Mouse (Mus musculus): ENCODE measurements around the gene Ube2z. TPM values are rescaled to one million over a fixed set of nuclear protein-coding genes. Genes with fewer than 3 reads are reported as not detected.

Gene Ube2z
- polyA plus RNA-seq, 1 experiment from 2014 or later, result 33.2 TPM

GRCm38 (mm10) chr11:96017941-96018351 is 47.2 kb downstream of the Ube2z start:
- ATAC-seq (replicated peaks; ENCODE audit: low FRiP score, low read depth) (no peak; the same call in 1 of the 2 replicates), DNase-seq (ENCODE audit: low spot score) (no peak)
- WGBS, result 29% methylated on average over 9 of the region's 9 CpGs

DNA sequence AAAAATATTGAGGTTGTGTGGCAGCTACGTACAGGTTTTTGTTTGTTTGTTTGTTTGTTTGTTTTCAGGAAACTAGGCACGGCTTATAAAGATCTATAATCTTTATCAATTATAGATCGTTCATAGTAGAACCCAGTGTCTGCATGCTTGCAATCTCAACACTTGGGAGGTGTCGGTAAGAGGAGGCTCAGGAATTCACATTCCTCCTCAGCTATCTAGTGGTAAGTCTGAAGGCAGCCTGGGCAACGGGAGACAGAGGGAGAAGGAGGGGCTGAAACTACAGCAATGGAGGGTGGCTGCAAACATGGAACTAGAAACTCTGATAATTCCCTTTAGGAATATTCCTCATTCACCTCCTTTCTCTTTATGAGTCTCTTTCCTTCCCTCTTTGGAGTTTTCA is 49.8 kb downstream of the Ube2z start:
- 37% methylated on average over 5 of the region's 5 CpGs for WGBS
- TF ChIP-seq CTCF (IDR thresholded peaks at IDR 0.05; ENCODE audit: low read depth), result no peak
- no peak overlapping the region for H3K4me2 ChIP-seq (ENCODE audit: low read length)
- DNase-seq (ENCODE audit: low spot score), result no peak
- no peak overlapping the region for H3K9ac ChIP-seq (ENCODE audit: low read depth, low read length)
- H3K27ac ChIP-seq, result no peak overlapping the region
- no peaks in the 10 kb centered on the region for H3K4me1 ChIP-seq (replicated peaks; ENCODE audit: insufficient read depth, low read length)
- no peak for ATAC-seq (replicated peaks; ENCODE audit: low FRiP score, low read depth)
- peaks cover 23% of the 10 kb centered on the region for H3K27me3 ChIP-seq (ENCODE audit: insufficient read depth, low read length)
- no peaks in the 10 kb centered on the region for H3K9me3 ChIP-seq (replicated peaks; ENCODE audit: low read length)
- no peaks in the 10 kb centered on the region for H3K36me3 ChIP-seq (ENCODE audit: insufficient read depth, low read length)
- H3K4me3 ChIP-seq (replicated peaks; ENCODE audit: low read depth, low read length), result no peak overlapping the region

More at GRCm38 (mm10) chr11:96017941-96018351, 47.2 kb downstream of the Ube2z start:
- no peaks in the 10 kb centered on the region for H3K9me3 ChIP-seq (replicated peaks; ENCODE audit: low read length)
- H3K36me3 ChIP-seq (ENCODE audit: insufficient read depth, low read length), result no peaks in the 10 kb centered on the region
- H3K27ac ChIP-seq, result no peak overlapping the region
- TF ChIP-seq CTCF (IDR thresholded peaks at IDR 0.05; ENCODE audit: low read depth), result no peak
- H3K4me1 ChIP-seq (replicated peaks; ENCODE audit: insufficient read depth, low read length), result no peaks in the 10 kb centered on the region
- H3K4me3 ChIP-seq (replicated peaks; ENCODE audit: low read depth, low read length), result no peak overlapping the region
- H3K9ac ChIP-seq (ENCODE audit: low read depth, low read length), result no peak overlapping the region
- peaks cover 4% of the 10 kb centered on the region; the same call in 1 of the 2 replicates for H3K27me3 ChIP-seq (ENCODE audit: insufficient read depth, low read length)
- no peak overlapping the region for H3K4me2 ChIP-seq (ENCODE audit: low read length)

- no peak overlapping the region for H3K4me2 ChIP-seq (ENCODE audit: low read length)
- no peaks in the 10 kb centered on the region for H3K9me3 ChIP-seq (replicated peaks; ENCODE audit: low read length)
- H3K36me3 ChIP-seq (ENCODE audit: insufficient read depth, low read length), result no peaks in the 10 kb centered on the region
- no peak for TF ChIP-seq CTCF (IDR thresholded peaks at IDR 0.05; ENCODE audit: low read depth)
- ATAC-seq (replicated peaks; ENCODE audit: low FRiP score, low read depth), result no peak
- peaks cover 35% of the 10 kb centered on the region for H3K27me3 ChIP-seq (ENCODE audit: insufficient read depth, low read length)
- H3K27ac ChIP-seq, result no peak overlapping the region
- 22% methylated on average over 2 of the region's 8 CpGs for WGBS
- no peak overlapping the region for H3K4me3 ChIP-seq (replicated peaks; ENCODE audit: low read depth, low read length)
- no peak for DNase-seq (ENCODE audit: low spot score)
- no peak overlapping the region for H3K9ac ChIP-seq (ENCODE audit: low read depth, low read length)
- peaks cover 5% of the 10 kb centered on the region for H3K4me1 ChIP-seq (replicated peaks; ENCODE audit: insufficient read depth, low read length)
Measured at GRCm38 (mm10) chr11:96011982-96012381, 53.2 kb downstream of the Ube2z start.

DNA sequence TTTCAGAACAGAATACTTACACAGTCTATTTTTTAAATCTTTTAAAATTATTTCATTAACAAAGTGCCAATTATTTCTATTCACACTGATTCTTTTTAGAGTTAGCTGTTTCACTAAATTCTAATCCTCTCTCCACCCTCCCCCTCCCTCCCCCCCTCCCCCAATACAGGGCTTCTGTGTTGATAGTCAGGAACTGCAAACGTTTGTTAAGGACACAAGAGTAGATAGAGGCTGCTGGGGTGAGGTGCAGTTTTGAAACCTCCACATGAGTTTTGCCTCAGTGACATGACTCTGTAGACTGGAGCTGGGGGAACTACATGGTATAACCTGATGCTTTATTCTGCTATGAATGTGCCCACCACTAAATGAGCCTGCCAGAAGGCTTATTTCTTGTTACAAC is 56.4 kb downstream of the Ube2z start:
- TF ChIP-seq CTCF (IDR thresholded peaks at IDR 0.05; ENCODE audit: low read depth), result no peak
- Histone ChIP-seq H3K4me3 (replicated peaks; ENCODE audit: low read depth, low read length) (no peak overlapping the region), H3K4me1 (replicated peaks; ENCODE audit: insufficient read depth, low read length) (peaks cover 16% of the 10 kb centered on the region), H3K27me3 (ENCODE audit: insufficient read depth, low read length) (peaks cover 41% of the 10 kb centered on the region), H3K4me2 (ENCODE audit: low read length) (no peak overlapping the region), H3K36me3 (ENCODE audit: insufficient read depth, low read length) (no peaks in the 10 kb centered on the region), H3K27ac (no peak overlapping the region), H3K9me3 (replicated peaks; ENCODE audit: low read length) (no peaks in the 10 kb centered on the region), H3K9ac (ENCODE audit: low read depth, low read length) (no peak overlapping the region)
- DNase-seq (ENCODE audit: low spot score) (peak; percentile 28), ATAC-seq (replicated peaks; ENCODE audit: low FRiP score, low read depth) (no peak)
- WGBS, result 7% methylated on average over 1 of the region's 1 CpGs

DNA sequence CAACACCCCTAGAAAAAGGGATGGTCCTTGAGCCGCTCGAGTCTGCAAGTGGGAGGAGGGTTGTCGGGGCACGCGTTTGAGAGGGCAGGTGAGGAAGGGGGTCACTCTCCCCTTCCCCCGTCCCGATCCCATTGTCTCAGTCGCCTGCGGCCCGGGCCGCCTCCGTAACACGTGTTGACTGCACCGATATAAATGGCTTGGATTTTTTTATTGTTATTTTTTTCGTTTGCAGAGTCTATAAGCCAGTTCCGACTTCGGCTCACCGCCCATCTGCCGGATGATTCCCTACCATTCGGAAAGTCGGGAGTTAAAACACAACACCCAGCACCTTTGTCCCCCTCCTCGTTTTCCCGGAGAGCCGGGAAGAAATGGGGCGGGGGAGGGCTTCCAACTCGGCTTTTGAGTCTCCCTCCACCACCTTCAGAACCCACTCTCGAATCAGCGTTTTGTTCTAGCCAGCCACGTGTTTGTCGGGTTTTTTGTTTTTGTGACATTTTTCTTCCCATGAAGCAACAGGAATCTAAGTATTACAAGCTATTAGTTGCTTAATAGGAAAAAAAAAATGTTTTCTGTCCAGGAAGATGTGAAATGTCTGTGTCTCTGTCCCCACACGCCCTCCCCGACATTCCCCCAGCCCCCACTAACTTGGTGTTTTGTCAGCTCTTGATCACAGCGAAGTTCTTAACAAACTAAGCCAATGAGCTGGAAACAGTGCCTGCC is 57.5 kb downstream of the Ube2z start:
- Histone ChIP-seq H3K9me3 (replicated peaks; ENCODE audit: low read length) (no peaks in the 10 kb centered on the region), H3K9ac (ENCODE audit: low read depth, low read length) (peak overlapping the region; percentile 49), H3K27ac (no peak overlapping the region), H3K4me3 (replicated peaks; ENCODE audit: low read depth, low read length) (peak overlapping the region; percentile 88), H3K4me1 (replicated peaks; ENCODE audit: insufficient read depth, low read length) (peaks cover 22% of the 10 kb centered on the region), H3K4me2 (ENCODE audit: low read length) (peak overlapping the region; percentile 94), H3K36me3 (ENCODE audit: insufficient read depth, low read length) (no peaks in the 10 kb centered on the region), H3K27me3 (ENCODE audit: insufficient read depth, low read length) (peaks cover 34% of the 10 kb centered on the region)
- TF ChIP-seq CTCF (IDR thresholded peaks at IDR 0.05; ENCODE audit: low read depth), result no peak
- under 1% methylated on average over 33 of the region's 33 CpGs for WGBS
- ATAC-seq (replicated peaks; ENCODE audit: low FRiP score, low read depth), result 0 out of 2 replicates have a peak, but pooled peaks have one; percentile 14
- peak; percentile 46 for DNase-seq (ENCODE audit: low spot score)

DNA sequence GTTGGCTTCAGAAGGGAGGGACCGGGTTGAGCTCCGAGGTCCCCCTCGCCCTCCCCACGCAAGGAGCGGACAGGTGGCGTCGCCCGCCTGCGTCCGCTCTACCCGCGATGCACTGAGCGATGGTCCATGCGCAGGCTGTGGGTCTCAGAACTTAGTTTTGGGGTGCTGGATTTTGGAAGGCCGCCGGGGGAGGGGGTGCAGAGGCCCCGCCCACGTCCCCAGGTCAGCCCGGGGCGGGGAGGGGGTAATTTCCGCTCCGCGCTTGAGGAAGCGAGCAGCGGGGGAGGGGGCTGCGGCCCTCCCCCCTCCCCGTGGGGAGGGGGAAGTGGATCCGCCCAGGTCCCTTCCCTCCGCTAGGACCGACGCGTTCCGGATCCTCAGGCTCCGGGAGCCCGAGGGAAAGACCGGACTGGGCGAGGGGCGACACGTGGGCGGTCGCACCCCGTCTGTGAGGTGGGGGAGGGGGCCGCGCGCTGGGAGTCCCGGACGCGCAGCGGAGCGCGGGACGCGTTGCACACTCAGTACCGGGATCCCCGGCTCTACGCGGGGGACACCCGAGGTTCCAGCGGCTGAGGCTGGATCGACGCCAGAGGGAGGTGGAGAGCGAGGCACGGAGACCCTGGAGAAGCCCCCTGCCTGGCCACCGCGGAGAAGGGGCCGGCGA is 58.2 kb downstream of the Ube2z start:
- H3K36me3 ChIP-seq (ENCODE audit: insufficient read depth, low read length), result no peaks in the 10 kb centered on the region
- H3K9ac ChIP-seq (ENCODE audit: low read depth, low read length), result peak overlapping the region; percentile 49
- H3K4me3 ChIP-seq (replicated peaks; ENCODE audit: low read depth, low read length), result peak overlapping the region; percentile 88
- no peaks in the 10 kb centered on the region for H3K9me3 ChIP-seq (replicated peaks; ENCODE audit: low read length)
- H3K27me3 ChIP-seq (ENCODE audit: insufficient read depth, low read length), result peaks cover 29% of the 10 kb centered on the region
- TF ChIP-seq CTCF (IDR thresholded peaks at IDR 0.05; ENCODE audit: low read depth), result no peak
- peak overlapping the region; percentile 94 for H3K4me2 ChIP-seq (ENCODE audit: low read length)
- DNase-seq (ENCODE audit: low spot score) (peak; percentile 39), ATAC-seq (replicated peaks; ENCODE audit: low FRiP score, low read depth) (peak; percentile 44; the same call in 1 of the 2 replicates)
- H3K4me1 ChIP-seq (replicated peaks; ENCODE audit: insufficient read depth, low read length), result peaks cover 23% of the 10 kb centered on the region
- no peak overlapping the region for H3K27ac ChIP-seq
- under 1% methylated on average over 58 of the region's 67 CpGs for WGBS

Measured in kidney, postnatal 0 days (tissue).